Mouse (Mus musculus) left cerebral cortex, adult 11 months (tissue): ENCODE data around the gene Gm12185.
"Not testable (repeated sequence)": the region's sequence is repeated elsewhere in the genome, so short reads cannot be mapped to it uniquely, and the experiment has no call there.

ENCODE experiments used
- DNase-seq: peaks from one replicate; pipeline ENCODE4 v3.0.0; 2022; ENCODE audit warnings: low spot score

Gm12185 gene

DNA sequence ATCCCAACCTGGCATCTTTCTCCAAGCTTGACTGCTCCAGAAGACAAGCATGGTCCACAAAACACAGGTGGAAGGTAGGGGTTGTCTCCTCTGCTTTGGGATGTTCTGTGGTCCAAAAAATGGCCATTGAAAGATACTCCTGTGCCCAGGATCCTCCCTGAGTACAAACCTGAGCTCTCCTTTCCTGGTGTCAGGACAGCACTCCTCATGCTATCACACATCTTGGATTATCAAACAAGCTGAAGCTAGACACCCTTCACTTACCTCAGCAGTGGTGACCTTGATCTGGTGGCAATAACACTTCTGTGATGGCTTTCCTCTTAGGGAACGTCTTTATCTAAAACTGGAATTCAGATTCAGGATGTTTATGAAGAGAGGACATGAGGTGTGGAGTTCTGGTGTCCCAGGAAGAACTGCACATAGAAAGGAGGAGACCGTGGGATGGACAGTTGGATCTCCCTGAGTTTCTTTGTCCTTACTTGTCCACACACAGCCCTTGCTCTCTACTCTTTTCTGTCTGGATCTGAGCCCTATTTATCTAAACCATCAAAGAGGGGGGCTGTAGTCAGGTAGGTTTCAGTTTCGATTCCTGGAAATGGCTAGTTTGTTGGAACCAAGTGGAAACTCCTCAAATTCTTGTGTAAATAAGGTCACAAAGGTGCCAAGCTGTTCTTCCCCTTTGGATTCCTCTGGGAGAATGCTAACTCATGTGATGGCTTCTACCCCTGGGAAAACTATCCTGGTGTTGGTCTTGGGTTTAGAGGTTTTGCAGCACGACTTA lies at the start of gene Gm12185:
TSS of gene Gm12185 (minus strand) at position 487 of the 781 bp plus-strand sequence.
- DNase-seq = not testable (repeated sequence)

DNA sequence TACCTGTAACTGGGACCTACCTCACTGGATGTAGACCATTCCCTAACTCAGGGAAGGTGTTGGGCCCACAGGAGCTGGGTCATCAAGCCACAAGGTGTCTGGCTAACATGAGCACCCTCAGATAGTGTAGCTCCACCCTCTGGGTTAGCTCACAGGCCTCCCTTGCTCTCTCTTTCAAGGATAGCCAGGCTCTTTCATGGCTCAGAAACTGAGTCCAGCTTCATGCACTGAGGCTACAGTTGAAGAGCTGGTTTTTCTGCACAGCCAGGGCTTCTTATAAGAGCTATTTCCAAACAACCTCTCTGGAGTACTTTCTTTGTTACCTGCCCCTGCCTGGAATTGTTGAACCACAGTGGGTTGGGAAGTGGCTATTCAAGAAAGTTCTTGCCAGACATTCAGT lies 20.0 kb upstream of the Gm12185 start:
- not testable (repeated sequence) for DNase-seq

DNA sequence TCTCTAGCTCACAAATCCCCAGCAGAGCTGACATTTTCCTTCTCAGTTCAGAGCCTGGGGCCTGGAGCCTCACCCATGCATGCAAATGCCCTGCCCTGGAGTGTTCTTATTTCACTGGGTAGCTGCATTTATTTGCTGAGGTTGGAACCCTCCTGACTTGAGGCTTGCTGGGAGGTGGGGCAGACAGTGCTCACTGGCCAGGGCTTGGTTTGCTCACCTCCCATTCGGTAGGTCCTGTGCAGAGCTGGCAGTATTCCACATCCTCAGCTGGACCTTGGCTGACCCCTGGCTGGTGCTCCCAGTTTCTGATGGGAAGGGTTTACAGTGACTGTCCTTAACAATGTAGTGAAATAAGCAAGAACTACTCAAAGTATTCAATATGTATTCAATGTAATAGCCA lies 14.8 kb upstream of the Gm12185 start:
- not testable (repeated sequence) for DNase-seq

DNA sequence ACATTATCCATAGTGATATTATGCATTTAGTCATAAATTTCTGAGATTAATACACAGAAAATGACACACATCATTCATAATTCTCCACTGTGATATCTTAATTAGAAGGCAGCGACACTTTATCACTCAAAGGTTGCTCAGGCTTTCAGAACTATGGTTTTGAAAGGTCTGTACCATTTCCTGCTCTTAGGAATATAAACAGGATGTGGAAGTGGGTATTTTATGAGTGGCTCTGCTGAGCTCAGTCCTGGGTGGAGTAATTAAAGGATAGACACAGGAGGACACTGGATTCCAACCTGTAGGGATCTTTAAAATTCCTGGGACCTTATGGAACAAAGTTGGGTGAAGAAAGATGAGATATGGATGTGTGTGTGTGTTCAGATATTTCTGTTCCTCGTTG lies 14.3 kb upstream of the Gm12185 start:
- DNase-seq = not testable (repeated sequence)

DNA sequence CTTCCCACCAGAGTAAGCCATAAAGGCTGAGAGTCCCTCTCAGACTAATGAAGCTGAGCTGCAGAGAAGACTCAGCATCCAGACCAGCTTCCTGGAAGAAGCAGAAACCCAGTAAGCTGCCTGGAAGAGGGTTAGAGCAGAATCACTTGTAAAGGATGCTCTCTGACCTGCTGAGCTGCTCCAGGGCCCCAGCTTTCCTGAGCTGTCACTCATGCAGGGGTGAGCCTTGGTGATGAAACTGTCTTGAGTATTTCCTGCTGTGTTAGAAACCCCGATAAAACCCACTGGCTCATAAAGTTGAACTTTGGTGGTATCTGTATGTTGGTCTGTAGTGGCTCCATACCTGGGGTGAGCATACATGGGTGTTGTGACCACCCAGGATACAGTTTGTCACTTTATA lies 8.4 kb upstream of the Gm12185 start:
- DNase-seq = not testable (repeated sequence)

DNA sequence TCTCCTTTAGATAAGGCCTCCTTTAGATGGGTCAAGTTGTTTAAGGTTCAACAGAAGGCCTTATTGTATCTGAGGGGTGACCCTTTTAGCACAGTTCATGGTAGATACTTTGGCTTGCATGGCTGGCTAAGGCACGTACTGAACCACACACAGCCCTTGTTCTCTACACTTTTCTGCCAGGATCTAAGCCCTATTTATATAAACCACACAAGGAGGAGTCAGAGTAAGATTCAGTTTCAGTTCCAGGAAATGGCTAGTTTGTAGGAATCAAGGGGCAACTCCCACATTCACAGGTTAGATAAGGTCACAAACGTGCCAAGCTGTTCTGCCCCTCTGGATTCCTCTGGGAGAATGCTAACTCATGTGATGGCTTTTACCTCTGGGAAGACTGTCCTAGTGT lies 2.0 kb upstream of the Gm12185 start, which contains the start of gene Tgtp1:
TSS of gene Tgtp1 (minus strand) at position 155 of the 400 bp plus-strand sequence.
- not testable (repeated sequence) for DNase-seq

DNA sequence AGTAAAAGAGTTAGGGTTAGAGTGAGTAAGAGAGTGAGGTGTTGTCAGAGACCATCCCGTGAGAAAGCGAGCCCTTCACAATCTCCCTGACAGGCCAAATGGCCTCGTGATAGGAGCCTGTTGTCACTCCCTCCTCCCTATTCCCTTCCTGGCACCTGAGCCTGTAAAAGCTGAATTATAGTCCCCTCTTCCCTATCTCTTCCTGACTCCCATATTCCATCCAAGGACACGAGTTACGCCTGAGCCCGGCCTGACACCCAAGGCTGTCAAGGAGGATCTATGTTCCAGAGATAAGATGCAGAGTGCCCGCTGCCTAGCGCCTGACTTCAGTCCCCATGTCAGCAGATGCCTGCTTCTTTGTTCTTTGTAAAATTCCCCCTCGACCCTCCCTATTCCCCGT lies 1.3 kb upstream of the Gm12185 start:
- not testable (repeated sequence) for DNase-seq

DNA sequence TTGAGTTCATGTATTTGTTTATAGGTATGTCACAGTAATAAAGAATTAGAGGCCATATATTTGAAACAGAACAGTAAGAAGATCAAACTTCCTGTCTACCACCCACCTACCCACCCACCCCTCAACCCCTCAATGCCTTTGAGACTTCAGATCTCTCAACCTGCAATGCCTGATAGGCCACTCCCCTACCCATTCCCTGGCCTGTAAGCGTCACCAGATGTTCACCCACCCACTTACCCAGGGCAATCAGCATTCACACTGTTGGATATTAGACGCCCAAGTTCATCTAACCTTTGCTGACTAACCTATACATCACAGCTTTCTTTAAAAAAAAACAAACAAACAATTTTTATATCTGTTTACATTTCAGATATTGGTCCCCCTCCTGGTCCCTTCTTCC lies 2.0 kb downstream of the Gm12185 start:
- DNase-seq = not testable (repeated sequence)

DNA sequence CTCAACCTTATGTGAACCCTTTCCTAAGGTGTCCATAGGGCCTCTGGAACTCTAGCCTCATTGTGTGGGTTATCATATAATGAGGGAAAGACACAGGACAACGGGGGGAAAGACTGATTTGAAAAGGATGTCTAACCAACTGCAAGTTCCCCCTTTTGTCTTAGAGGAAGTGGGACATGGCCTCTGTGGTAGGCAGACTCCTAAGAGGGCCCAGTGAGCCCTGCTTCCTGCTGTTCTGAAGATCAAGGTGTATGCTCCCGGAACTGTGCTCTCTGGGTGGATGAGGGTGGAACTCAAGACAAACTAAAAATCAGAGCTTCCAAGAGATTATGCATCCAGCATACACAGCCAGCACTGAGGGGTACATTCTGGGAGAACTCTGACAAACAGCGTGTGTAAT lies 3.8 kb downstream of the Gm12185 start:
- DNase-seq = not testable (repeated sequence)

DNA sequence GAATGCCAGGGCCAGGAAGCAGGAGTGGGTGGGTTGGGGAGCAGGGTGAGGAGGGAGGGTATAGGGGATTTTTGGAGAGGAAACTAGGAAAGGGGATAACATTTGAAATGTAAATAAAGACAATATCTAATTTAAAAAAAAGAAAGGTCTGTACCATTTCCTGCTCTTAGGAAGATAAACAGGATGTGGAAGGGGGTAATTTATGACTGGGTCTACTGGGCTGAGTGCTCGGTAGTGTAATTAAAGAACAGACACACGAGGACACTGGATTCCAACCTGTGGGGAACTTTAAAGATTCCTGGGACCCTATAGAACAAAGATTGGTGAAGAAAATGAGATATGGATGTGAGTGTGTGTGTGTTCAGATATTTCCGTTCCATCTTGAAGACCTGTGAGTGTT lies 9.2 kb downstream of the Gm12185 start:
- not testable (repeated sequence) for DNase-seq

DNA sequence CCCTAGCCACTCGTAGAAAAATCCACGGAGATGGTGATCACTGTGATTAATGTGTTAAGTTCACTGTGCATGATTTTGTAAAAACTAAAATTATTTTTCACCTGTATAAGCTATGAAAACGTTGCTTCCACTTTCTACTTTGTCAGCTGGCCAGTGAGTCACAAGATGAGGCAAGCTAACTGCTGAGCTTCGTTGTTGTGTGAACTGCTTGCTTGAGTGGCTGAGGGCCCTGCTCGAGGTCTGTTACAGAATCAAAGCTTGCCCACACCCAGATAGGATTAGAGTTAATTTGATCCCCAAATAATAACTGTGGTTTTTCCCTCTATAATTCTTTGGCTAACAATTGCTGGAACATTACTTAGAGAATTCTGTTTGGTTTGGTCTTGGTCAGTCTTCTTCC lies 12.0 kb downstream of the Gm12185 start:
- not testable (repeated sequence) for DNase-seq

DNA sequence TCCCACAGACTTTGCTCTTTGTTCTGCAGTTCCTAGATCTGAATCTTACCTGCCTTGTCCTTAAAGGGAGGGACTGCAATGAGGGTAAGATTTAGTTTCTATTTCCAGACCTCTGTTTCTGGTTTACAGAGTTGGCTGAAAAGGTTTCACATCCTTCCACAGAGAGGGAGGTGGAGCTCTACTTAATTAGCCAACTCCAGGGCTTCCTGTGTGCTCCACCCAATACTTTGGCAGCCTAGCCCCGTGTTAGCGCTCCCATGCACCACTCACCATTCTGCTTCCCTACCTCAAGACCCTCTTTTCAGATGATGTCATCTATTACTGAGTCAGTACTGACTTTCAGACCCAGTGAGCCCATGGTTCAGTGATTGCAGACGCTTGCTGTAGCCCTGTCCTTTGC lies 12.8 kb downstream of the Gm12185 start, which contains the start of gene 9930111J21Rik1:
TSS of gene 9930111J21Rik1 (minus strand) at position 148 of the 400 bp plus-strand sequence.
- DNase-seq = not testable (repeated sequence)

DNA sequence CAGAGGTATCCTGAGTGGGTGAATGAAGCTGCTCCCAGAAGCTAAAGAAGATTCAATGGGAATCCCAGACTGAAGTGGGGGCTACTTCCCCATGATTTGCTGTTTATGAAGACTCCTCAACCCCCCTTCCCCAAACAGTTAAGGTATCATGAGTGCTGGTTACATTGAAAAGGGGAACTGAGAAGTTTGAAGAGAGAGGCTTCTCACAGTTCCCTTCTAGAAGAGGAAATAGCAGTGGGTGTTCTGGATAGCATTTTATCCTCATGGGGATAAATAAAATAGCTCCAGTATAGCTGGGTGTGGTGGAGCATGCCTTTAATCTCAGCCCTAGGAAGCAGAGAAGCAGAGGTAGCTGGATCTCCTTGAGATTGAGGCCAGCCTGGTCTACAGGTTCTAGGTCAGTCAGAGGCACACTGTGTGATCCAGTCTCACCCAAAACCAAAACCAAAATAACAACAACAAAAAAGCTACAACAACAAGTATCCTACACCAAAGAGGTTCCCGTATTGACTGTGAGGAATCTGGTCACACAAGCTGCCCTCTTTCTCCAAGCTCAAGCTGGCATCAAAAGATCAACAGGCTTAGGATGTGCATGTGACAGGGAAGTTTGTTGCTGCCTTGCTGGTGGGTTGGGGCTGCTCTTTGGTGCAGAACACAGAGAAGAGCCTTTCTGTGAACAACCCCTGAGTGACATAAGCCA lies 13.6 kb downstream of the Gm12185 start, which contains the start of gene Olfr56:
TSS of gene Olfr56 (plus strand) at position 650 of the 700 bp plus-strand sequence.
- not testable (repeated sequence) for DNase-seq

DNA sequence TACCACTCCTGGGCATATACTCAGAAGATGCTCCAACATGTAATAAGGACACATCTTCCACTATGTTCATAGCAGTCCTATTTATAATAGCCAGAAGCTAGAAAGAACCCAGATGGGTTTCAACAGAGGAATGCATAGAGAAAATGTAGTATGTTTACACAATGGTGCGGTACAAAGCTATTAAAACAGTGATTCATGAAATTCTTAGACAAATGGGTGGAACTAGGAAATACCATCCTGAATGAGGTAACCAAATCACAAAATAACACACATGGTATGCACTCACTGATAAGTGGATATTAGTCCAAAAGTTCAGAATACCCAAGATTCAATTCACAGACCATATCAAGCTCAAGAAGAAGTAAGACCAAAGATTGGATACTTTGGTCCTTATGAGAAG lies 17.3 kb downstream of the Gm12185 start:
- not testable (repeated sequence) for DNase-seq

DNA sequence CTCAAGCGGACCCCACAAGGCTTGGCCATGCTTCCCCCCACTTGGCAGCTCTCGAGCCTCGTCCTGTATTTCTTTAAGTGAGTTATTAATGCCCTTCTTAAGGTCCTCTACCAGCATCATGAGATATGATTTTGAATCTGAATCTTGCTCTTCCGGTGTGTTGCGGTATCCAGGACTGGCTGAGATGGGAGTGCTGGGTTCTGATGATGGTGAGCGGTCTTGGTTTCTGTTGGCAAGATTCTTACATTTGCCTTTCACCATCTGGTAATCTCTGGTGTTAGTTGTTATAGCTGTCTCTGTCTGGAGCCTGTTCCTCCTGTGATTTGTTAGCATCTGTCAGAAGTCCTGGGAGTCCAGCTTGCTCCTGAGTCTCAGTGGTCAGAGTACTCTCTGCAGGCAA lies 45.9 kb downstream of the Gm12185 start, which contains the start of gene Psme2b:
TSS of gene Psme2b (minus strand) at position 101 of the 400 bp plus-strand sequence.
- DNase-seq = not testable (repeated sequence)

DNA sequence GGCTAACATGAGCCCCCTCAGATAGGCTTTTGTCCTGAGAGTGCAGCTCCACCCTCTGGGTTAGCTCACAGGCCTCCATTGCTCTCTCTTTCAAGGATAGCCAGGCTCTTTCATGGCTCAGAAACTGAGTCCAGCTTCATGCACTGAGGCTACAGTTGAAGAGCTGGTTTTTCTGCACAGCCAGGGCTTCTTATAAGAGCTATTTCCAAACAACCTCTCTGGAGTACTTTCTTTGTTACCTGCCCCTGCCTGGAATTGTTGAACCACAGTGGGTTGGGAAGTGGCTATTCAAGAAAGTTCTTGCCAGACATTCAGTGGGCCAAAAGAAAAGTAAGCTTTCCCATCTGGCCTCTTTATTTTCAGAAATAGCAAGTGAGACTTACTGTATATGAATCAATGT lies 52.7 kb downstream of the Gm12185 start:
- DNase-seq = not testable (repeated sequence)

DNA sequence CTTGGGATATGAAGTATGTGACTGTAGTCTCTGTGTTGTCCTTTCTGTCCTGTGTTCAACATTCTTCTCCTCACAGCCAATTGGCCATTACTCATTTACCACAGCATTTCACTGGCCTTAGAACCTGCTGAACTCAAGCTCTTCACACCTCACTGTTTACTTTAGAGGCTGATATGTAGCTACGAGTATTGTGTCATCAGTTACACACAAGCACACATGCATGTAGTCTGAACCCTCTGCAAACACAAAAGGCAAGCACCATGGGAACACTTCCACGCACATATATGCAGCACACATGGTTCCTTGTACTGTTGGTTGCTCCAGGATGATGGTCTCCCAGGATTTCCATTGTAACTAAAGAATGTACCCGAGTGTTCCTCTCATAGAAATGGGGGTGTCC lies 56.7 kb downstream of the Gm12185 start:
- DNase-seq = not testable (repeated sequence)

DNA sequence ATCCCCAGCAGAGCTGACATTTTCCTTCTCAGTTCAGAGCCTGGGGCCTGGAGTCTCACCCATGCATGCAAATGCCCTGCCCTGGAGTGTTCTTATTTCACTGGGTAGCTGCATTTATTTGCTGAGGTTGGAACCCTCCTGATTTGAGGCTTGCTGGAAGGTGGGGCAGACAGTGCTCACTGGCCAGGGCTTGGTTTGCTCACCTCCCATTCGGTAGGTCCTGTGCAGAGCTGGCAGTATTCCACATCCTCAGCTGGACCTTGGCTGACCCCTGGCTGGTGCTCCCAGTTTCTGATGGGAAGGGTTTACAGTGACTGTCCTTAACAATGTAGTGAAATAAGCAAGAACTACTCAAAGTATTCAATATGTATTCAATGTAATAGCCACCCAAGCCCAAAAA lies 58.1 kb downstream of the Gm12185 start:
- not testable (repeated sequence) for DNase-seq

DNA sequence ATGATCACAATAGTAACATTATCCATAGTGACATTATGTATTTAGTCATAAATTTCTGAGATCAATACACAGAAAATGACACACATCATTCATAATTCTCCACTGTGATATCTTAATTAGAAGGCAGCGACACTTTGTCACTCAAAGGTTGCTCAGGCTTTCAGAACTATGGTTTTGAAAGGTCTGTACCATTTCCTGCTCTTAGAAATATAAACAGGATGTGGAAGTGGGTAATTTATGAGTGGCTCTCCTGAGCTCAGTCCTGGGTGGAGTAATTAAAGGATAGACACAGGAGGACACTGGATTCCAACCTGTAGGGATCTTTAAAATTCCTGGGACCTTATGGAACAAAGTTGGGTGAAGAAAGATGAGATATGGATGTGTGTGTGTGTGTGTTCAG lies 58.6 kb downstream of the Gm12185 start:
- not testable (repeated sequence) for DNase-seq

DNA sequence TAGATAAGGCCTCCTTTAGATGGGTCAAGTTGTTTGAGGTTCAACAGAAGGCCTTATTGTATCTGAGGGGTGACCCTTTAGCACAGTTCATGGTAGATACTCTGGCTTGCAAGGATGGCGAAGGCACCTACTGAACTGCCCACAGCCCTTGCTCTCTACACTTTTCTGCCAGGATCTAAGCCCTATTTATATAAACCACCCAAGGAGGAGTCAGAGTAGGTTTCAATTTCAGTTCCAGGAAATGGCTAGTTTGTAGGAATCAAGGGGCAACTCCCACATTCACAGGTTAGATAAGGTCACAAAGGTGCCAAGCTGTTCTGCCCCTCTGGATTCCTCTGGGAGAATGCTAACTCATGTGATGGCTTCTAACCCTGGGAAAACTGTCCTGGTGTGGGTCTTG lies 64.0 kb downstream of the Gm12185 start:
- DNase-seq = not testable (repeated sequence)

DNA sequence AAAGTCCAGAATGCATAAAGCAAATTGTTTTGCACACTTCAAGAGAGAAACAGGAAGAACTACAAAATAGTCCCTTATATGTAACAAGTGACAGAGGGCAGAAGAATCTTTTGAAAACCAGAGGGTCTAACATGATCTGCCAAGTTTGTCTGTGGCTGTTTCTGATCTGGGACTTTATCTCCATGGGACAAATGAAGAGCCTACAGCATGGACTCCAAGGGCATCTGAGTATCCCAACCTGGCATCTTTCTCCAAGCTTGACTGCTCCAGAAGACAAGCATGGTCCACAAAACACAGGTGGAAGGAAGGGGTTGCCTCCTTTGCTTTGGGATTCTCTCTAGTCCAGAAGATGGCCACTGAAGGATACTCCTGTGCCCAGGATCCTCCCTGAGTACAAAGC lies 65.6 kb downstream of the Gm12185 start:
- DNase-seq = not testable (repeated sequence)

DNA sequence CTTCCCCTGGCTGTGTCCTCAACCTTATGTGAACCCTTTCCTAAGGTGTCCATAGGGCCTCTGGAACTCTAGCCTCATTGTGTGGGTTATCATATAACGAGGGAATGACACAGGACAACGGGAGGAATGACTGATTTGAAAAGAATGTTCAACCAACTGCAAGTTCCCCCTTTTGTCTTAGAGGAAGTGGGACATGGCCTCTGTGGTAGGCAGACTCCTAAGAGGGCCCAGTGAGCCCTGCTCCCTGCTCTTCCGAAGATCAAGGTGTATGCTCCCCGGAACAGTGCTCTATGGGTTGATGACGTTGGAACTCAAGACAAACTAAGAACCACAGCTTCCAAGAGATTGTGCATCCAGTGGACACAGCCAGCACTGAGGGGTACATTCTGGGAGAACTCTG lies 68.2 kb downstream of the Gm12185 start:
- not testable (repeated sequence) for DNase-seq

DNA sequence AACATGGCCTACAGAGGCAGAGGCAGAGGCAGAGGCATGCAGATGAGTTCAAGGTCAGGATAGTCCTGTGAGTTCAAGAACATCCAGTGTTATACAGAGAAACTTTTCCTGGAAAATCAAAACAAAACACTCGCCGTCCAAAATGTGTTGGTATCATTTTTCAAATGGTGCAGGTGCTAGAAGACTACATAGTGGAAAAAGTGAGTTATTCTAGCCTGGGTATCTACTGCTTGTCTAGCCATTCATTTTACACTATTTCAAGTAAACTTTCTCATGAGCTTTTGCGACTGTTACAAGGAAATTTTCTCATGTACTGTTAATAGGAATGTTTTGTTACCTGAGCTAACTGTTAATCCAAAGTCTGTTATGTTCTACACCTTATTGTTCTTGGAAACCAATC lies 73.6 kb downstream of the Gm12185 start:
- DNase-seq = no peak
